Mouse (Mus musculus) CD4-positive naive resting alpha-beta T cell, adult 76 days (primary cell): ENCODE results near the gene Ccr7. TPM values are rescaled to one million over a fixed set of nuclear protein-coding genes. Genes with fewer than 3 reads are reported as not detected.

Experiments used
- total RNA-seq: library from RNA; stranded (reverse); gene quantifications from one replicate; pipeline ENCODE4 v1.2.4, GENCODE M21; 2023

Gene Ccr7
- total RNA-seq = 1,508 TPM

DNA sequence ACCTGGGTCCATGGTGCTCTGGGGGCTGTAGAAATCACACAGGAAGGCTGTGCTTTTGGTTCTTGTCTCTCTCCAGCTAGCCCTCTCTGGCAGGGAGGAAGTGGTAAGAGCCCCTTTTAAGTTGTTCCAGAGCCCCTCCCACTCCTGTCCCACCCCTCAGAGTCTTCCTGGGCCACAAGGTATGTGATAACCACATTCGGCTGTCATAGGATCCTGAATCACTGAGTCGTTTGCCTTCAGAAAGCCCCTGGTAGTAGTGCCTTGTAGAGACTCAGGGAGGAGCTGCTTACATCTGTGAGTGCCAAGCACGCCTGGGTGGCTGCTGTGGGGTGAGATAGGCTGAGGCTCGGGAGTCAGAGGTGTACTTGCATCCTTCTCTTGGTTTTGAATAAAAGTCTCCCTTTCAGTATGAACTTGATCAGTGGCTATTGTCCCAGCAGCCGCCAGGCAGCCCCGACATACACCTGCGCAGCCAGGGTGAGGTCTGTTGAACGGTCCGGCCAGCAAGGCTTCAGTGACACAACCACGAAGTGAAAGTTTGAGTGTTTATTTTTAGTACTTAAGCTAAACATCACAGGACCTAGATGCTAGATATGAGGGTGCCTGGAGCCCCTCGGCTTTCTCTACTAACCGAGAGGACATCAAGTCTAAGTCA, at the start of gene Ccr7:
Gene Ccr7 (minus strand): TSS at position 91 of the 655 bp plus-strand sequence.

Other genes with a start within 250 kb of the Ccr7 start
- 1.2 TPM for gene Cdc6, start 247.3 kb downstream of the Ccr7 start, total RNA-seq
- gene Rara, start 227.3 kb downstream of the Ccr7 start, total RNA-seq = 99.1 TPM
- not detected for gene Gjd3, start 172.1 kb downstream of the Ccr7 start, total RNA-seq
- 9.8 TPM for gene Top2a, start 130.9 kb downstream of the Ccr7 start, total RNA-seq
- 382 TPM for gene Igfbp4, start 113.8 kb downstream of the Ccr7 start, total RNA-seq
- 0.50 TPM for gene Tns4, start 65.8 kb downstream of the Ccr7 start, total RNA-seq
- 193 TPM for gene Smarce1, start 75.9 kb upstream of the Ccr7 start, total RNA-seq
- 0.53 TPM for gene Krt222, start 89.0 kb upstream of the Ccr7 start, total RNA-seq
- not detected for gene Krt24, start 130.2 kb upstream of the Ccr7 start, total RNA-seq
- not detected for gene Krt25, start 167.9 kb upstream of the Ccr7 start, total RNA-seq
- not detected for gene Krt26, start 182.9 kb upstream of the Ccr7 start, total RNA-seq
- gene Krt27, start 196.0 kb upstream of the Ccr7 start, total RNA-seq = not detected
- gene Krt28, start 219.8 kb upstream of the Ccr7 start, total RNA-seq = not detected
- 4.6 TPM for gene Krt10, start 234.3 kb upstream of the Ccr7 start, total RNA-seq